Mouse (Mus musculus) CH12.LX (cell line): ENCODE results near the gene Optc. TPM values are rescaled to one million over a fixed set of nuclear protein-coding genes. Genes with fewer than 3 reads are reported as not detected.

ENCODE experiments used
- DNase-seq: peaks from one replicate; pipeline ENCODE4 v3.0.0-alpha.2; 2013; ENCODE audit errors: extremely low read depth
- H3K27ac ChIP-seq: 2 replicates; pipeline ENCODE4 v1.5.1; 2012; ENCODE audit warnings: low read depth, mild to moderate bottlenecking, control low read depth, moderate library complexity; ENCODE audit not compliant: insufficient read depth
- H3K27me3 ChIP-seq: replicated peaks from 2 replicates; pipeline ENCODE3; 2012; ENCODE audit warnings: inconsistent platforms
- H3K36me3 ChIP-seq, 2 experiments: replicated peaks in 1 of 2; 2 replicates each; pipeline versions ENCODE3 to v1.6.1; 2012; ENCODE audit warnings: inconsistent platforms in 1 of 2, low read length in 1 of 2, mild to moderate bottlenecking in 1 of 2, mixed read lengths in 1 of 2, moderate library complexity in 1 of 2; ENCODE audit not compliant: control insufficient read depth in 1 of 2, insufficient read depth in 1 of 2
- H3K4me1 ChIP-seq, 2 experiments: 2 replicates each; pipeline ENCODE4 v1.6.1; 2012; ENCODE audit warnings: inconsistent platforms in 1 of 2, moderate library complexity in 1 of 2; ENCODE audit not compliant: insufficient read depth in 2 of 2, control insufficient read depth in 1 of 2
- H3K4me2 ChIP-seq: 2 replicates; pipeline ENCODE4 v1.6.1; 2012; ENCODE audit warnings: low read depth, mild to moderate bottlenecking, control low read depth; ENCODE audit not compliant: poor library complexity, insufficient read depth, severe bottlenecking
- H3K4me3 ChIP-seq, 3 experiments: fragments of 150-350 bp in 1 of 3; sonication (generic) in 1 of 3; replicated peaks in 1 of 3; 2 replicates each; pipeline versions ENCODE3 to v1.5.1; 2011 to 2012; ENCODE audit warnings: low read depth in 2 of 3, low read length in 2 of 3, mild to moderate bottlenecking in 2 of 3, moderate library complexity in 2 of 3, control low read depth in 1 of 3, improper control_type of control experiment in 1 of 3, inconsistent platforms in 1 of 3, mixed read lengths in 1 of 3; ENCODE audit not compliant: poor library complexity in 1 of 3
- H3K79me2 ChIP-seq: replicated peaks from 2 replicates; pipeline ENCODE4 v1.6.1; 2012; ENCODE audit warnings: mild to moderate bottlenecking, moderate library complexity; ENCODE audit not compliant: control insufficient read depth, poor library complexity, insufficient read depth, severe bottlenecking; ENCODE audit errors: extremely low read depth
- H3K9ac ChIP-seq: 2 replicates; pipeline ENCODE4 v1.6.1; 2012; ENCODE audit warnings: low read depth, mild to moderate bottlenecking, control low read depth, moderate library complexity; ENCODE audit not compliant: insufficient read depth
- H3K9me3 ChIP-seq: replicated peaks from 2 replicates; pipeline ENCODE3; 2012; ENCODE audit warnings: low read length, inconsistent platforms, mixed read lengths
- CHD1 ChIP-seq: IDR thresholded peaks from 2 replicates; pipeline ENCODE4 v1.6.1; 2012; ENCODE audit warnings: low read depth, low read length, improper control_type of control experiment, inconsistent platforms
- CHD2 ChIP-seq: IDR thresholded peaks from 2 replicates; pipeline ENCODE4 v1.6.1; 2011; ENCODE audit warnings: low read length, improper control_type of control experiment
- CTCF ChIP-seq, 2 experiments: IDR thresholded peaks in 1 of 2; conservative IDR thresholded peaks in 1 of 2; 2 replicates each; pipeline ENCODE4 v1.5.1; 2011 to 2012; ENCODE audit warnings: low read depth in 2 of 2, low read length in 2 of 2, improper control_type of control experiment in 1 of 2, inconsistent platforms in 1 of 2, mild to moderate bottlenecking in 1 of 2, moderate library complexity in 1 of 2
- EP300 ChIP-seq: IDR thresholded peaks from 2 replicates; pipeline ENCODE4 v1.6.1; 2011; ENCODE audit warnings: low read length, improper control_type of control experiment
- ETS1 ChIP-seq: conservative IDR thresholded peaks from 2 replicates; pipeline ENCODE4 v1.6.1; 2012; ENCODE audit warnings: low read depth, mild to moderate bottlenecking, inconsistent platforms, low read length, improper control_type of control experiment, moderate library complexity
- GABPA ChIP-seq: IDR thresholded peaks from 2 replicates; pipeline ENCODE4 v1.6.1; 2012; ENCODE audit warnings: low read depth, low read length, improper control_type of control experiment, inconsistent platforms; ENCODE audit not compliant: insufficient replicate concordance
- IRF4 ChIP-seq: IDR thresholded peaks from 2 replicates; pipeline ENCODE4 v1.6.1; 2014; ENCODE audit warnings: low read depth, mild to moderate bottlenecking, inconsistent platforms, low read length, improper control_type of control experiment
- MAX ChIP-seq: IDR thresholded peaks from 2 replicates; pipeline ENCODE4 v1.6.1; 2011; ENCODE audit warnings: low read length, improper control_type of control experiment
- MAZ ChIP-seq: IDR thresholded peaks from 2 replicates; pipeline ENCODE4 v1.6.1; 2012; ENCODE audit warnings: low read depth, mild to moderate bottlenecking, inconsistent platforms, low read length, improper control_type of control experiment, moderate library complexity
- NRF1 ChIP-seq: IDR thresholded peaks from 2 replicates; pipeline ENCODE4 v1.6.1; 2014; ENCODE audit warnings: low read depth, mild to moderate bottlenecking, inconsistent platforms, low read length, improper control_type of control experiment, moderate library complexity
- PAX5 ChIP-seq: IDR thresholded peaks from 2 replicates; pipeline ENCODE4 v1.6.1; 2012; ENCODE audit warnings: low read length, inconsistent platforms, mixed read lengths
- POLR2A ChIP-seq: IDR thresholded peaks from 2 replicates; pipeline ENCODE4 v1.6.1; 2011; ENCODE audit warnings: low read depth, mild to moderate bottlenecking, improper control_type of control experiment, low read length
- POLR2AphosphoS2 ChIP-seq: IDR thresholded peaks from 2 replicates; pipeline ENCODE4 v1.6.1; 2011; ENCODE audit warnings: low read depth, low read length, improper control_type of control experiment
- RCOR1 ChIP-seq: conservative IDR thresholded peaks from 2 replicates; pipeline ENCODE4 v1.6.1; 2012; ENCODE audit warnings: low read depth, mild to moderate bottlenecking, inconsistent platforms, low read length, improper control_type of control experiment
- SIN3A ChIP-seq: IDR thresholded peaks from 2 replicates; pipeline ENCODE4 v1.6.1; 2012; ENCODE audit warnings: low read length, improper control_type of control experiment, inconsistent platforms
- SMC3 ChIP-seq: IDR thresholded peaks from 2 replicates; pipeline ENCODE4 v1.6.1; 2011; ENCODE audit warnings: low read depth, low read length, improper control_type of control experiment
- TBP ChIP-seq: conservative IDR thresholded peaks from 2 replicates; pipeline ENCODE4 v1.6.1; 2011; ENCODE audit warnings: low read depth, low read length, improper control_type of control experiment
- UBTF ChIP-seq: IDR thresholded peaks from 2 replicates; pipeline ENCODE4 v1.6.1; 2012; ENCODE audit warnings: low read depth, mild to moderate bottlenecking, inconsistent platforms, low read length, improper control_type of control experiment, moderate library complexity
- USF1 ChIP-seq: IDR thresholded peaks from 2 replicates; pipeline ENCODE4 v1.6.1; 2014; ENCODE audit warnings: low read depth, mild to moderate bottlenecking, inconsistent platforms, low read length, improper control_type of control experiment
- USF2 ChIP-seq: conservative IDR thresholded peaks from 2 replicates; pipeline ENCODE4 v1.6.1; 2011; ENCODE audit warnings: low read depth, low read length, improper control_type of control experiment
- ZC3H11A ChIP-seq: IDR thresholded peaks from 2 replicates; pipeline ENCODE4 v1.6.1; 2012; ENCODE audit warnings: low read depth, mild to moderate bottlenecking, inconsistent platforms, low read length, improper control_type of control experiment
- ZMIZ1 ChIP-seq: IDR thresholded peaks from 2 replicates; pipeline ENCODE4 v1.6.1; 2012; ENCODE audit warnings: low read depth, mild to moderate bottlenecking, inconsistent platforms, low read length, improper control_type of control experiment
- dilution Hi-C: fragments of 300-500 bp; cut with MboI; formaldehyde crosslinking; loops from 2 replicates; pipeline ENCODE4 v1.14.3; 2020; ENCODE audit warnings: low sequenced_read_pairs; ENCODE audit not compliant: extremely low pct_unique_long_range_greater_than_20kb, extremely low pct_ligation_motif_present
- in situ Hi-C: fragments of 300-500 bp; cut with MboI; formaldehyde crosslinking; loops from 3 replicates; pipeline ENCODE4 v1.14.3; 2019; ENCODE audit warnings: low sequenced_read_pairs, low pct_ligation_motif_present, low pct_unique_long_range_greater_than_20kb, mixed read lengths
- polyA plus RNA-seq: library from polyadenylated mRNA; unstranded; fragments of >175 nt; gene quantifications from 2 replicates; pipeline ENCODE4 v1.2.1, GENCODE M21; 2012; ENCODE audit warnings: low read depth; ENCODE audit not compliant: insufficient read length
- total RNA-seq, 2 experiments: library from RNA; depleted of rRNA; stranded (reverse); fragments of 300-350 nt in 1 of 2; fragments of >200 nt in 1 of 2; gene quantifications; 2 replicates each; pipeline ENCODE4 v1.2.3; 2012 to 2014

Gene Optc
- total and polyA plus RNA-seq, 3 experiments = not detected

- Histone ChIP-seq H3K4me1 (no peaks in the 10 kb centered on the region; a peak in 1 of 4 replicates), H3K9ac (no peak overlapping the region)
- dilution Hi-C loops = no loop called here
These were observed 37.3 kb upstream of the Optc start for GRCm38 (mm10) chr1:133945106-133945505.

GRCm38 (mm10) chr1:133941904-133942303 lies 34.1 kb upstream of the Optc start:
- dilution Hi-C loops = no loop called here
- Histone ChIP-seq H3K27me3 (peaks cover 77% of the 10 kb centered on the region), H3K27ac (no peak overlapping the region)
- no peak for TF ChIP-seq RCOR1
- TF ChIP-seq EP300 = no peak
- TF ChIP-seq, all 38 proteins: peak for 0
- H3K9me3 ChIP-seq = peaks cover 5% of the 10 kb centered on the region
- no peaks in the 10 kb centered on the region for H3K36me3 ChIP-seq
- H3K4me3 ChIP-seq = no peak overlapping the region
- DNase-seq = no peak
- H3K9ac ChIP-seq = no peak overlapping the region
- in situ Hi-C loops = no loop called here
- no peak overlapping the region for H3K4me2 ChIP-seq
- H3K4me1 ChIP-seq = no peaks in the 10 kb centered on the region; a peak in 1 of 4 replicates
- H3K79me2 ChIP-seq = no peaks in the 10 kb centered on the region

More at GRCm38 (mm10) chr1:133945106-133945505, 37.3 kb upstream of the Optc start:
- Histone ChIP-seq H3K79me2 (no peaks in the 10 kb centered on the region), H3K27me3 (peaks cover 84% of the 10 kb centered on the region), H3K9me3 (peaks cover 3% of the 10 kb centered on the region), H3K36me3 (no peaks in the 10 kb centered on the region), H3K4me3 (no peak overlapping the region), H3K27ac (no peak overlapping the region), H3K4me2 (no peak overlapping the region)
- no peak for TF ChIP-seq MAX
- TF ChIP-seq POLR2A = no peak
- TF ChIP-seq SMC3 = no peak
- no peak for TF ChIP-seq CHD1
- TF ChIP-seq GABPA = no peak
- TF ChIP-seq POLR2AphosphoS2 = no peak
- TF ChIP-seq USF2 = no peak
- TF ChIP-seq ETS1 = no peak
- TF ChIP-seq NRF1 = no peak
- no peak for TF ChIP-seq IRF4
- no peak for TF ChIP-seq CHD2
- TF ChIP-seq CTCF (conservative IDR thresholded peaks at IDR 0.05 in 1 of 2, IDR thresholded peaks at IDR 0.05 in 1 of 2; ENCODE audit: low read depth in 2 of 2, low read length in 2 of 2) = no peak
- TF ChIP-seq USF1 = no peak
- no peak for TF ChIP-seq ZMIZ1
- no peak for TF ChIP-seq SIN3A
- TF ChIP-seq PAX5 = no peak
- TF ChIP-seq ZC3H11A = no peak
- TF ChIP-seq UBTF = no peak
- TF ChIP-seq TBP = no peak
- TF ChIP-seq MAZ = no peak
- in situ Hi-C loops = no loop called here
- no peak for DNase-seq
